Mouse (Mus musculus) lung, embryonic 16.5 days (tissue): ENCODE measurements around the gene Taf8. TPM values are rescaled to one million over a fixed set of nuclear protein-coding genes. Genes with fewer than 3 reads are reported as not detected.
A peak's percentile ranks its signal among the peaks of the same experiment; 100 is the strongest.

Experiments
- ATAC-seq: fragments of 200-750 bp; cut with Nextera tagmentation; 2 replicates; pipeline ENCODE4 v1.8.0; 2017; ENCODE audit warnings: low read depth, mild to moderate bottlenecking, moderate library complexity
- H3K27ac ChIP-seq: fragments of 300-500 bp; sonication (generic); 2 replicates; pipeline ENCODE4 v1.5.1; 2014; ENCODE audit warnings: mild to moderate bottlenecking, control low read depth, low read length
- H3K27me3 ChIP-seq: fragments of 300-500 bp; sonication (generic); 2 replicates; pipeline ENCODE4 v1.6.1; 2014; ENCODE audit warnings: low read depth, low read length, mixed read lengths; ENCODE audit not compliant: control insufficient read depth, insufficient read depth
- H3K36me3 ChIP-seq: fragments of 300-500 bp; sonication (generic); 2 replicates; pipeline ENCODE4 v1.6.1; 2014; ENCODE audit warnings: low read length; ENCODE audit not compliant: control insufficient read depth, insufficient read depth
- H3K4me1 ChIP-seq: fragments of 300-500 bp; sonication (generic); replicated peaks from 2 replicates; pipeline ENCODE4 v1.6.1; 2014; ENCODE audit warnings: low read length, mixed read lengths; ENCODE audit not compliant: control insufficient read depth, insufficient read depth
- H3K4me2 ChIP-seq: fragments of 300-500 bp; sonication (generic); 2 replicates; pipeline ENCODE4 v1.6.1; 2014; ENCODE audit warnings: low read depth, low read length, control low read depth
- H3K4me3 ChIP-seq: fragments of 300-500 bp; sonication (generic); 2 replicates; pipeline ENCODE4 v1.5.1; 2014; ENCODE audit warnings: mild to moderate bottlenecking, low read length, control low read depth
- H3K9ac ChIP-seq: fragments of 300-500 bp; sonication (generic); 2 replicates; pipeline ENCODE4 v1.6.1; 2014; ENCODE audit warnings: low read length, control low read depth
- H3K9me3 ChIP-seq: fragments of 300-500 bp; sonication (generic); 2 replicates; pipeline ENCODE4 v1.6.1; 2016; ENCODE audit warnings: low read length; ENCODE audit not compliant: control insufficient read depth
- WGBS: fragments of 180-500 bp; shearing (Covaris S2); extraction: QIAGEN DNeasy Blood & Tissue Kit; methylation state at CpG from one replicate; pipeline ENCODE4 v1.1.7; 2014; 5-methylcytosine and 5-hydroxymethylcytosine counted together
- polyA plus RNA-seq: library from polyadenylated mRNA; unstranded; fragments of >200 nt; fragmentation: Nextera tagmentation; extraction: Ambion mirVana; gene quantifications from 2 replicates; pipeline ENCODE4 v1.2.1, GENCODE M21; 2015

Taf8 gene
- polyA plus RNA-seq, 1 experiment from 2014 or later = 30.9 TPM

- WGBS = 62% methylated on average over 9 of the region's 9 CpGs
- no peak for ATAC-seq
- Histone ChIP-seq H3K36me3 (no peaks in the 10 kb centered on the region), H3K4me2 (no peak overlapping the region), H3K4me1 (peaks cover 50% of the 10 kb centered on the region), H3K9me3 (no peaks in the 10 kb centered on the region), H3K4me3 (no peak overlapping the region), H3K27me3 (no peaks in the 10 kb centered on the region), H3K27ac (peak overlapping the region; percentile 95), H3K9ac (0 out of 2 replicates have a peak overlapping the region, but pooled peaks have one; percentile 34)
Measured at GRCm38 (mm10) chr17:47509031-47509705, 7.1 kb upstream of the Taf8 start.

GRCm38 (mm10) chr17:47508012-47508608 is 6.0 kb upstream of the Taf8 start:
- WGBS = 3% methylated on average over 12 of the region's 12 CpGs
- peaks cover 49% of the 10 kb centered on the region for H3K4me1 ChIP-seq
- no peaks in the 10 kb centered on the region for H3K27me3 ChIP-seq
- H3K4me2 ChIP-seq = peak overlapping the region; percentile 71
- ATAC-seq = peak; percentile 86
- peak overlapping the region; percentile 95 for H3K27ac ChIP-seq
- peak overlapping the region; percentile 40 for H3K4me3 ChIP-seq
- H3K9ac ChIP-seq = peak overlapping the region; percentile 63
- H3K36me3 ChIP-seq = no peaks in the 10 kb centered on the region
- no peaks in the 10 kb centered on the region for H3K9me3 ChIP-seq

- peak overlapping the region; percentile 71 for H3K4me2 ChIP-seq
- H3K36me3 ChIP-seq = no peaks in the 10 kb centered on the region
- H3K9me3 ChIP-seq = no peaks in the 10 kb centered on the region
- H3K9ac ChIP-seq = peak overlapping the region; percentile 8; the same call in 1 of the 2 replicates
- peak overlapping the region; percentile 95 for H3K27ac ChIP-seq
- peak overlapping the region; percentile 18; the same call in 1 of the 2 replicates for H3K4me3 ChIP-seq
- no peaks in the 10 kb centered on the region for H3K27me3 ChIP-seq
- peaks cover 49% of the 10 kb centered on the region for H3K4me1 ChIP-seq
- peak; percentile 1 for ATAC-seq
- WGBS = 57% methylated on average over 2 of the region's 2 CpGs
Measured at GRCm38 (mm10) chr17:47507523-47507922, 5.4 kb upstream of the Taf8 start.

- Histone ChIP-seq H3K27ac (no peak overlapping the region), H3K9ac (no peak overlapping the region), H3K27me3 (no peaks in the 10 kb centered on the region), H3K4me2 (no peak overlapping the region), H3K4me3 (no peak overlapping the region), H3K4me1 (peaks cover 47% of the 10 kb centered on the region), H3K9me3 (no peaks in the 10 kb centered on the region), H3K36me3 (no peaks in the 10 kb centered on the region)
- ATAC-seq = no peak
- WGBS = 90% methylated on average over 4 of the region's 4 CpGs
Measured at GRCm38 (mm10) chr17:47506697-47507096, 4.6 kb upstream of the Taf8 start.

- 100% methylated on average over 1 of the region's 1 CpGs for WGBS
- Histone ChIP-seq H3K27ac (no peak overlapping the region), H3K27me3 (no peaks in the 10 kb centered on the region), H3K9ac (no peak overlapping the region), H3K9me3 (no peaks in the 10 kb centered on the region), H3K4me3 (peak overlapping the region; percentile 5; the same call in 1 of the 2 replicates), H3K36me3 (no peaks in the 10 kb centered on the region), H3K4me1 (peaks cover 47% of the 10 kb centered on the region), H3K4me2 (peak overlapping the region; percentile 10; the same call in 1 of the 2 replicates)
- ATAC-seq = no peak
Measured at GRCm38 (mm10) chr17:47506042-47506441, 4.0 kb upstream of the Taf8 start.

- Histone ChIP-seq H3K36me3 (no peaks in the 10 kb centered on the region), H3K4me1 (peaks cover 46% of the 10 kb centered on the region), H3K9me3 (no peaks in the 10 kb centered on the region), H3K27me3 (no peaks in the 10 kb centered on the region), H3K27ac (peak overlapping the region; percentile 33), H3K4me2 (peak overlapping the region; percentile 61), H3K4me3 (peak overlapping the region; percentile 50), H3K9ac (peak overlapping the region; percentile 60)
- WGBS = 50% methylated on average over 2 of the region's 2 CpGs
- no peak for ATAC-seq
Measured at GRCm38 (mm10) chr17:47505566-47505965, 3.5 kb upstream of the Taf8 start.

- Histone ChIP-seq H3K4me3 (peak within 1 kb of the TSS; percentile 50), H3K27ac (peak within 1 kb of the TSS; percentile 33), H3K9ac (peak within 1 kb of the TSS; percentile 60), H3K27me3 (no peaks in the 10 kb centered on the region), H3K4me1 (peaks cover 44% of the 10 kb centered on the region), H3K36me3 (no peaks in the 10 kb centered on the region; the same call in 1 of the 2 replicates), H3K4me2 (peak within 1 kb of the TSS; percentile 61), H3K9me3 (no peaks in the 10 kb centered on the region)
- WGBS = under 1% methylated on average over 22 of the region's 22 CpGs
- peak; percentile 37 for ATAC-seq
Measured at GRCm38 (mm10) chr17:47504941-47505346, 2.9 kb upstream of the Taf8 start, which contains the start of gene Ccnd3. Gene Ccnd3, plus strand, starts transcription at chr17:47505051.

GRCm38 (mm10) chr17:47504228-47504627 is 2.1 kb upstream of the Taf8 start:
- peaks cover 41% of the 10 kb centered on the region for H3K4me1 ChIP-seq
- peaks cover 1% of the 10 kb centered on the region for H3K36me3 ChIP-seq
- peak overlapping the region; percentile 33 for H3K27ac ChIP-seq
- 39% methylated on average over 5 of the region's 5 CpGs for WGBS
- H3K4me3 ChIP-seq = peak overlapping the region; percentile 50
- peak overlapping the region; percentile 61 for H3K4me2 ChIP-seq
- H3K9ac ChIP-seq = peak overlapping the region; percentile 60
- H3K27me3 ChIP-seq = no peaks in the 10 kb centered on the region
- no peak for ATAC-seq
- H3K9me3 ChIP-seq = no peaks in the 10 kb centered on the region

- H3K27ac ChIP-seq = peak overlapping the region; percentile 33; the same call in 1 of the 2 replicates
- H3K36me3 ChIP-seq = peaks cover 6% of the 10 kb centered on the region
- no peaks in the 10 kb centered on the region for H3K27me3 ChIP-seq
- H3K4me1 ChIP-seq = peaks cover 39% of the 10 kb centered on the region
- no peak overlapping the region for H3K4me3 ChIP-seq
- H3K9ac ChIP-seq = no peak overlapping the region
- ATAC-seq = no peak
- H3K4me2 ChIP-seq = no peak overlapping the region
- H3K9me3 ChIP-seq = no peaks in the 10 kb centered on the region
Measured at GRCm38 (mm10) chr17:47503689-47504088, 1.6 kb upstream of the Taf8 start.
